In genomic region chrX:99568244-99568643, GRCm38 (mm10) we compare ENCODE assay signal across 12 mouse cellular contexts.
DNase-seq lines count a peak whose midpoint lies in the region; ATAC-seq lines count a peak whose summit lies in the region.
"Had no signal": no experiment of that assay in that cellular context is flagged by ENCODE, and none has a peak within 500 bp of the region (broad histone marks: within the 10 kb centered on the region; RNA-seq: fewer than 3 reads in every experiment).

No protein-coding gene starts in this region.

- no peak for DNase-seq in kidney, postnatal 25 days
- DNase-seq in hindbrain, embryonic 14.5 days (ENCODE audit: low spot score) = no peak
- DNase-seq in midbrain, embryonic 14.5 days = no peak
- DNase-seq in testis, postnatal 14 days (ENCODE audit: low spot score) = no peak
- DNase-seq in adrenal gland, postnatal 36 days = no peak
- DNase-seq in Muller cell, postnatal 12 days (ENCODE audit: inconsistent ontology term) = no peak
- DNase-seq: gastrocnemius, postnatal 36 days; thymus, postnatal 36 days had no signal

- 30% methylated on average over 10 of the region's 10 CpGs for WGBS in kidney, embryonic 16.5 days
- 15% methylated on average over 9 of the region's 10 CpGs for WGBS in embryonic facial prominence, embryonic 15.5 days
- WGBS in hindbrain, embryonic 14.5 days = 23% methylated on average over 9 of the region's 10 CpGs
- 32% methylated on average over 10 of the region's 10 CpGs for WGBS in midbrain, embryonic 14.5 days

- peak overlapping the region; percentile 41; the same call in 1 of the 2 replicates for H3K4me2 ChIP-seq in kidney, embryonic 16.5 days (replicated peaks; ENCODE audit: low read depth, low read length)
- peak overlapping the region; percentile 22; the same call in 1 of the 2 replicates for H3K4me2 ChIP-seq in embryonic facial prominence, embryonic 15.5 days (replicated peaks)
- H3K4me2 ChIP-seq in hindbrain, embryonic 14.5 days (replicated peaks) = no peak overlapping the region; the same call in 1 of the 2 replicates
- peak overlapping the region; percentile 42 for H3K4me2 ChIP-seq in midbrain, embryonic 14.5 days (ENCODE audit: low read length)

- H3K4me3 ChIP-seq in kidney, embryonic 16.5 days (ENCODE audit: low read length) = no peak overlapping the region
- H3K4me3 ChIP-seq in embryonic facial prominence, embryonic 15.5 days (replicated peaks) = no peak overlapping the region
- no peak overlapping the region for H3K4me3 ChIP-seq in hindbrain, embryonic 14.5 days (replicated peaks; ENCODE audit: low read length)
- no peak overlapping the region for H3K4me3 ChIP-seq in midbrain, embryonic 14.5 days (replicated peaks; ENCODE audit: low read depth, low read length)

- H3K36me3 ChIP-seq in kidney, embryonic 16.5 days (ENCODE audit: insufficient read depth, low read length) = no peaks in the 10 kb centered on the region
- no peaks in the 10 kb centered on the region for H3K36me3 ChIP-seq in embryonic facial prominence, embryonic 15.5 days
- no peaks in the 10 kb centered on the region for H3K36me3 ChIP-seq in hindbrain, embryonic 14.5 days (replicated peaks; ENCODE audit: control insufficient read depth, insufficient read depth)
- H3K36me3 ChIP-seq in midbrain, embryonic 14.5 days (ENCODE audit: control insufficient read depth, insufficient read depth, low read length) = no peaks in the 10 kb centered on the region

- H3K9ac ChIP-seq in kidney, embryonic 16.5 days (replicated peaks; ENCODE audit: low read length) = no peak overlapping the region
- H3K9ac ChIP-seq in embryonic facial prominence, embryonic 15.5 days = no peak overlapping the region
- 0 out of 2 replicates have a peak overlapping the region, but pooled peaks have one; percentile 20 for H3K9ac ChIP-seq in hindbrain, embryonic 14.5 days
- H3K9ac ChIP-seq in midbrain, embryonic 14.5 days (replicated peaks; ENCODE audit: low read length) = no peak overlapping the region
- H3K9ac ChIP-seq: liver, embryonic 14.5 days had no signal

- H3K4me1 ChIP-seq in kidney, embryonic 16.5 days (ENCODE audit: insufficient read depth, low read length) = peaks cover 6% of the 10 kb centered on the region; the same call in 1 of the 2 replicates
- 0 out of 2 replicates have a peak, but pooled peaks cover 11% of the 10 kb centered on the region for H3K4me1 ChIP-seq in embryonic facial prominence, embryonic 15.5 days
- H3K4me1 ChIP-seq in hindbrain, embryonic 14.5 days (replicated peaks; ENCODE audit: control insufficient read depth, insufficient read depth, low read length) = peaks cover 3% of the 10 kb centered on the region; the same call in 1 of the 2 replicates
- H3K4me1 ChIP-seq in midbrain, embryonic 14.5 days (ENCODE audit: control insufficient read depth, insufficient read depth, low read length) = peaks cover 7% of the 10 kb centered on the region; the same call in 1 of the 2 replicates

- H3K27me3 ChIP-seq in kidney, embryonic 16.5 days (ENCODE audit: insufficient read depth, low read length) = peaks cover 36% of the 10 kb centered on the region
- H3K27me3 ChIP-seq in embryonic facial prominence, embryonic 15.5 days = peaks cover 28% of the 10 kb centered on the region
- peaks cover 71% of the 10 kb centered on the region for H3K27me3 ChIP-seq in hindbrain, embryonic 14.5 days (ENCODE audit: control insufficient read depth, insufficient read depth, low read length)
- H3K27me3 ChIP-seq in midbrain, embryonic 14.5 days (ENCODE audit: control insufficient read depth, insufficient read depth, low read length) = peaks cover 35% of the 10 kb centered on the region; the same call in 1 of the 2 replicates
- H3K27me3 ChIP-seq: CH12.LX had no signal

- no peaks in the 10 kb centered on the region for H3K9me3 ChIP-seq in kidney, embryonic 16.5 days (ENCODE audit: low read length)
- no peaks in the 10 kb centered on the region for H3K9me3 ChIP-seq in embryonic facial prominence, embryonic 15.5 days (replicated peaks)
- H3K9me3 ChIP-seq in hindbrain, embryonic 14.5 days (ENCODE audit: control insufficient read depth, low read length) = no peaks in the 10 kb centered on the region
- no peaks in the 10 kb centered on the region for H3K9me3 ChIP-seq in midbrain, embryonic 14.5 days (ENCODE audit: control insufficient read depth, low read length)

- H3K27ac ChIP-seq in kidney, embryonic 16.5 days (ENCODE audit: low read length) = no peak overlapping the region
- H3K27ac ChIP-seq in embryonic facial prominence, embryonic 15.5 days (replicated peaks) = no peak overlapping the region
- H3K27ac ChIP-seq in hindbrain, embryonic 14.5 days = 0 out of 2 replicates have a peak overlapping the region, but pooled peaks have one; percentile 32
- H3K27ac ChIP-seq in midbrain, embryonic 14.5 days (replicated peaks; ENCODE audit: low read depth, low read length) = no peak overlapping the region
- H3K27ac ChIP-seq: liver, embryonic 14.5 days had no signal

- peak; percentile 25; the same call in 1 of the 2 replicates for ATAC-seq in kidney, embryonic 16.5 days (ENCODE audit: low FRiP score, low TSS enrichment)
- no peak for ATAC-seq in embryonic facial prominence, embryonic 15.5 days (ENCODE audit: insufficient number of reproducible peaks, low FRiP score, low TSS enrichment, low read depth)
- ATAC-seq in hindbrain, embryonic 14.5 days (ENCODE audit: low FRiP score) = peak; percentile 52; the same call in 1 of the 2 replicates
- peak; percentile 44; the same call in 1 of the 2 replicates for ATAC-seq in midbrain, embryonic 14.5 days (ENCODE audit: low FRiP score, low TSS enrichment)
